29 mouse cellular contexts compared by ENCODE assay signal in genomic region chr6:42381221-42381620, GRCm38 (mm10). TPM values are rescaled to one million over a fixed set of nuclear protein-coding genes. Genes with fewer than 3 reads are reported as not detected.
A peak's percentile ranks its signal among the peaks of the same experiment; 100 is the strongest.
DNase-seq lines count a peak whose midpoint lies in the region; ATAC-seq and TF ChIP-seq lines count a peak whose summit lies in the region.
"Had no signal": no experiment of that assay in that cellular context is flagged by ENCODE, and none has a peak within 500 bp of the region (broad histone marks: within the 10 kb centered on the region; RNA-seq: fewer than 3 reads in every experiment).

No protein-coding gene starts in this region.

- H3K4me1 ChIP-seq in heart, embryonic 11.5 days (ENCODE audit: control insufficient read depth, insufficient read depth, low read length), result peaks cover 10% of the 10 kb centered on the region
- peaks cover 18% of the 10 kb centered on the region for H3K4me1 ChIP-seq in heart, postnatal 0 days (ENCODE audit: control insufficient read depth, insufficient read depth)
- H3K4me1 ChIP-seq in limb, embryonic 12.5 days (replicated peaks), result peaks cover 10% of the 10 kb centered on the region; the same call in 1 of the 2 replicates
- H3K4me1 ChIP-seq: forebrain, embryonic 15.5 days; intestine, embryonic 15.5 days; midbrain, embryonic 13.5 days; neural tube, embryonic 12.5 days had no signal

- DNase-seq in heart, postnatal 10 days, result no peak
- DNase-seq in heart, postnatal 0 days (ENCODE audit: low spot score), result no peak
- DNase-seq in heart, adult 8-10 months (ENCODE audit: low spot score), result no peak
- DNase-seq in frontal cortex, postnatal 25 days (ENCODE audit: low spot score in 2 of 2), result no peak
- DNase-seq: adrenal gland, adult 2 months; cerebellum, adult 11-12 months; gastrocnemius, postnatal 25 days; kidney, adult 8-10 months; kidney, postnatal 10 days; left cerebral cortex, postnatal 4 days; lung, adult 2 months; right cerebral cortex, postnatal 25 days had no signal

- intact Hi-C loops in heart, postnatal 10 days (cut with DNase I), result loop anchor here (2.0 to 5.0 kb wide), 3 partner anchors 32 to 201 kb away; partner anchors contain the start of genes Casp2 and Zyx

- no peak overlapping the region for H3K4me3 ChIP-seq in heart, embryonic 11.5 days (ENCODE audit: low read depth, low read length)
- no peak overlapping the region for H3K4me3 ChIP-seq in heart, postnatal 0 days (ENCODE audit: low read depth, low read length)
- no peak overlapping the region for H3K4me3 ChIP-seq in limb, embryonic 12.5 days (replicated peaks)
- H3K4me3 ChIP-seq in myocyte, result no peak overlapping the region
- H3K4me3 ChIP-seq: embryonic facial prominence, embryonic 13.5 days; forebrain, embryonic 15.5 days; hindbrain, embryonic 10.5 days; intestine, embryonic 15.5 days; liver, embryonic 12.5 days; midbrain, embryonic 13.5 days; neural tube, embryonic 12.5 days had no signal

- TF ChIP-seq POLR2A in myocyte (IDR thresholded peaks at IDR 0.05; ENCODE audit: insufficient read length, low read depth), result no peak

- 62% methylated on average over 2 of the region's 2 CpGs for WGBS in heart, embryonic 11.5 days (ENCODE audit: insufficient replicate concordance)
- WGBS in heart, postnatal 0 days, result 66% methylated on average over 2 of the region's 2 CpGs
- WGBS in limb, embryonic 12.5 days, result 33% methylated on average over 2 of the region's 2 CpGs

- H3ac ChIP-seq in myocyte (ENCODE audit: control insufficient read depth, insufficient read length), result no peak overlapping the region

- 0 out of 2 replicates have a peak overlapping the region, but pooled peaks have one; percentile 10 for H3K9ac ChIP-seq in heart, embryonic 11.5 days (ENCODE audit: low read depth, low read length)
- H3K9ac ChIP-seq in heart, postnatal 0 days (replicated peaks; ENCODE audit: low read depth, low read length), result no peak overlapping the region
- H3K9ac ChIP-seq in limb, embryonic 12.5 days (replicated peaks), result no peak overlapping the region
- H3K9ac ChIP-seq: embryonic facial prominence, embryonic 13.5 days; forebrain, embryonic 15.5 days; intestine, embryonic 15.5 days; liver, embryonic 12.5 days; midbrain, embryonic 13.5 days; neural tube, embryonic 12.5 days had no signal

- no peaks in the 10 kb centered on the region for H3K79me2 ChIP-seq in myocyte (ENCODE audit: control insufficient read depth, insufficient read depth)

- peak overlapping the region; percentile 50; the same call in 1 of the 2 replicates for H3K27ac ChIP-seq in heart, embryonic 11.5 days (ENCODE audit: low read depth, low read length)
- peak overlapping the region; percentile 89 for H3K27ac ChIP-seq in heart, postnatal 0 days (ENCODE audit: low read depth)
- peak overlapping the region; percentile 1; the same call in 1 of the 2 replicates for H3K27ac ChIP-seq in limb, embryonic 12.5 days
- H3K27ac ChIP-seq: embryonic facial prominence, embryonic 13.5 days; forebrain, embryonic 15.5 days; liver, embryonic 12.5 days; midbrain, embryonic 13.5 days; neural tube, embryonic 12.5 days had no signal

- H3K4me2 ChIP-seq in heart, embryonic 11.5 days, result no peak overlapping the region
- no peak overlapping the region for H3K4me2 ChIP-seq in heart, postnatal 0 days (ENCODE audit: low read depth, low read length)
- 0 out of 2 replicates have a peak overlapping the region, but pooled peaks have one; percentile 23 for H3K4me2 ChIP-seq in limb, embryonic 12.5 days
- peak overlapping the region; percentile 59 for H3K4me2 ChIP-seq in myocyte (ENCODE audit: low read depth)
- H3K4me2 ChIP-seq: forebrain, embryonic 15.5 days; liver, embryonic 12.5 days had no signal

- TF ChIP-seq CTCF in heart, postnatal 0 days (IDR thresholded peaks at IDR 0.05; ENCODE audit: low read depth), result no peak

- no peaks in the 10 kb centered on the region for H3K36me3 ChIP-seq in heart, embryonic 11.5 days (ENCODE audit: control insufficient read depth, insufficient read depth, low read length)
- H3K36me3 ChIP-seq in heart, postnatal 0 days (replicated peaks; ENCODE audit: control insufficient read depth, insufficient read depth, low read length), result no peaks in the 10 kb centered on the region
- no peaks in the 10 kb centered on the region for H3K36me3 ChIP-seq in limb, embryonic 12.5 days
- H3K36me3 ChIP-seq in myocyte (ENCODE audit: control insufficient read depth, insufficient read depth), result peaks cover 4% of the 10 kb centered on the region
- H3K36me3 ChIP-seq: embryonic facial prominence, embryonic 13.5 days; forebrain, embryonic 15.5 days; hindbrain, embryonic 10.5 days; intestine, embryonic 15.5 days; liver, embryonic 12.5 days; midbrain, embryonic 13.5 days; neural tube, embryonic 12.5 days had no signal

- no peak for ATAC-seq in heart, embryonic 11.5 days (replicated peaks; ENCODE audit: insufficient number of reproducible peaks, low FRiP score, low TSS enrichment)
- ATAC-seq in heart, postnatal 0 days (ENCODE audit: insufficient read depth, low read depth), result no peak
- ATAC-seq in limb, embryonic 12.5 days (ENCODE audit: insufficient number of reproducible peaks, insufficient read depth, low FRiP score, low TSS enrichment, low read depth), result no peak
- ATAC-seq: hindbrain, embryonic 16.5 days; intestine, embryonic 15.5 days; liver, embryonic 12.5 days; midbrain, embryonic 13.5 days had no signal

- H3K27me3 ChIP-seq in heart, embryonic 11.5 days (ENCODE audit: control insufficient read depth, insufficient read depth, low read length), result no peaks in the 10 kb centered on the region
- H3K27me3 ChIP-seq in heart, postnatal 0 days (ENCODE audit: control insufficient read depth, insufficient read depth, low read length), result no peaks in the 10 kb centered on the region
- no peaks in the 10 kb centered on the region for H3K27me3 ChIP-seq in limb, embryonic 12.5 days
- no peaks in the 10 kb centered on the region for H3K27me3 ChIP-seq in myocyte (ENCODE audit: control insufficient read depth, insufficient read depth, insufficient read length)
- H3K27me3 ChIP-seq: embryonic facial prominence, embryonic 13.5 days; forebrain, embryonic 15.5 days; intestine, embryonic 15.5 days; liver, embryonic 12.5 days; neural tube, embryonic 12.5 days had no signal

- no peaks in the 10 kb centered on the region for H3K9me3 ChIP-seq in heart, embryonic 11.5 days (replicated peaks; ENCODE audit: control insufficient read depth, low read length)
- no peaks in the 10 kb centered on the region for H3K9me3 ChIP-seq in heart, postnatal 0 days (replicated peaks; ENCODE audit: control insufficient read depth, low read length)
- H3K9me3 ChIP-seq in limb, embryonic 12.5 days, result no peaks in the 10 kb centered on the region
- H3K9me3 ChIP-seq: embryonic facial prominence, embryonic 13.5 days; forebrain, embryonic 15.5 days; hindbrain, embryonic 10.5 days; intestine, embryonic 15.5 days; liver, embryonic 12.5 days; midbrain, embryonic 13.5 days; neural tube, embryonic 12.5 days had no signal

- TF ChIP-seq EP300 in heart, postnatal 0 days (IDR thresholded peaks at IDR 0.05; ENCODE audit: low read depth), result no peak

TF ChIP-seq in myocyte, 11 proteins besides CTCF, POLR2A, EP300 and RAD21 (continues in another document):
- TF ChIP-seq MYOD1 (IDR thresholded peaks at IDR 0.05; ENCODE audit: control insufficient read depth in 1 of 3, insufficient read length in 2 of 3, low read depth in 2 of 3) (no peak), E2F4 (IDR thresholded peaks at IDR 0.05; ENCODE audit: insufficient read depth) (no peak)

RNA-seq across cellular contexts. Expression of gene Epha1, which starts 8.2 kb away (rescaled TPM):
- 1.7 and 2.3 TPM in 2 replicates for polyA plus RNA-seq in heart, embryonic 11.5 days (2014; fragmentation: Nextera tagmentation; extraction: Ambion mirVana)
- total RNA-seq in heart, postnatal 10 days (2021), result under 1 TPM; 0.60 to 0.72 TPM
- total RNA-seq in heart, postnatal 0 days (2014; rRNA removed; ENCODE audit: low replicate concordance), result 0.35 TPM in 1 of 2 replicates, not detected in the other
- polyA plus RNA-seq in heart, postnatal 0 days (2015; fragmentation: Nextera tagmentation; extraction: Ambion mirVana), result 0.33 and 0.48 TPM in 2 replicates
- under 1 TPM; 0.19 to 0.37 (median 0.27) TPM for total RNA-seq in heart, adult 8-10 months (2022)
- 7.8 and 9.0 TPM in 2 replicates for polyA plus RNA-seq in limb, embryonic 12.5 days (2016; fragmentation: Nextera tagmentation; extraction: Ambion mirVana)
- 6.3 TPM for polyA plus RNA-seq in myocyte (2012; fragmentation: generic; extraction: Trizol)
- total RNA-seq: megakaryocyte, adult 5-6 weeks; MEL had no signal

RNA-seq across cellular contexts. Expression of gene Tas2r143, which starts 18.8 kb away (rescaled TPM):
- polyA plus RNA-seq in heart, embryonic 11.5 days (2014; fragmentation: Nextera tagmentation; extraction: Ambion mirVana), result not detected in 2 replicates
- not detected for total RNA-seq in heart, postnatal 10 days (2021)
- not detected in 2 replicates for total RNA-seq in heart, postnatal 0 days (2014; rRNA removed; ENCODE audit: low replicate concordance)
- not detected in 2 replicates for polyA plus RNA-seq in heart, postnatal 0 days (2015; fragmentation: Nextera tagmentation; extraction: Ambion mirVana)
- not detected for total RNA-seq in heart, adult 8-10 months (2022)
- polyA plus RNA-seq in limb, embryonic 12.5 days (2016; fragmentation: Nextera tagmentation; extraction: Ambion mirVana), result not detected in 2 replicates
- not detected for polyA plus RNA-seq in myocyte (2012; fragmentation: generic; extraction: Trizol)
- total RNA-seq: gastrocnemius, postnatal 25 days; left cerebral cortex, adult 8-10 months; left cerebral cortex, postnatal 4 days; MEL had no signal
- polyA plus RNA-seq: C2C12; embryonic facial prominence, embryonic 13.5 days; forebrain, embryonic 15.5 days; hindbrain, embryonic 10.5 days; hindbrain, embryonic 16.5 days; intestine, embryonic 15.5 days; liver, embryonic 12.5 days; midbrain, embryonic 13.5 days; neural tube, embryonic 12.5 days had no signal

RNA-seq across cellular contexts. Expression of gene Tas2r135, which starts 24.0 kb away (rescaled TPM):
- polyA plus RNA-seq in heart, embryonic 11.5 days (2014; fragmentation: Nextera tagmentation; extraction: Ambion mirVana), result not detected in 2 replicates
- total RNA-seq in heart, postnatal 10 days (2021), result under 1 TPM; 0.25 to 0.31 TPM
- total RNA-seq in heart, postnatal 0 days (2014; rRNA removed; ENCODE audit: low replicate concordance), result not detected in 2 replicates
- polyA plus RNA-seq in heart, postnatal 0 days (2015; fragmentation: Nextera tagmentation; extraction: Ambion mirVana), result not detected in 2 replicates
- under 1 TPM in 1 of 4 experiments, not detected in 3; 0.25 TPM for total RNA-seq in heart, adult 8-10 months (2022)
- polyA plus RNA-seq in limb, embryonic 12.5 days (2016; fragmentation: Nextera tagmentation; extraction: Ambion mirVana), result not detected in 2 replicates
- not detected for polyA plus RNA-seq in myocyte (2012; fragmentation: generic; extraction: Trizol)
- total RNA-seq: gastrocnemius, postnatal 25 days; left cerebral cortex, adult 8-10 months; MEL had no signal
- polyA plus RNA-seq: adrenal gland, adult 2 months; C2C12; embryonic facial prominence, embryonic 13.5 days; forebrain, embryonic 15.5 days; hindbrain, embryonic 10.5 days; hindbrain, embryonic 16.5 days; intestine, embryonic 15.5 days; liver, embryonic 12.5 days; midbrain, embryonic 13.5 days; neural tube, embryonic 12.5 days had no signal

RNA-seq across cellular contexts. Expression of gene Zyx, which starts 31.8 kb away (rescaled TPM):
- 159 and 177 TPM in 2 replicates for polyA plus RNA-seq in heart, embryonic 11.5 days (2014; fragmentation: Nextera tagmentation; extraction: Ambion mirVana)
- 100 to 1,000 TPM; 104 to 121 TPM for total RNA-seq in heart, postnatal 10 days (2021)
- total RNA-seq in heart, postnatal 0 days (2014; rRNA removed; ENCODE audit: low replicate concordance), result 96.2 and 140 TPM in 2 replicates
- 86.4 and 89.9 TPM in 2 replicates for polyA plus RNA-seq in heart, postnatal 0 days (2015; fragmentation: Nextera tagmentation; extraction: Ambion mirVana)
- total RNA-seq in heart, adult 8-10 months (2022), result 10 to 100 TPM; 39.3 to 47.4 (median 44.6) TPM
- 86.1 and 109 TPM in 2 replicates for polyA plus RNA-seq in limb, embryonic 12.5 days (2016; fragmentation: Nextera tagmentation; extraction: Ambion mirVana)
- 467 TPM for polyA plus RNA-seq in myocyte (2012; fragmentation: generic; extraction: Trizol)

RNA-seq across cellular contexts. Expression of gene Tas2r126, which starts 53.1 kb away (rescaled TPM):
- polyA plus RNA-seq in heart, embryonic 11.5 days (2014; fragmentation: Nextera tagmentation; extraction: Ambion mirVana), result not detected in 2 replicates
- total RNA-seq in heart, postnatal 10 days (2021), result not detected
- not detected in 2 replicates for total RNA-seq in heart, postnatal 0 days (2014; rRNA removed; ENCODE audit: low replicate concordance)
- polyA plus RNA-seq in heart, postnatal 0 days (2015; fragmentation: Nextera tagmentation; extraction: Ambion mirVana), result not detected in 2 replicates
- total RNA-seq in heart, adult 8-10 months (2022), result not detected
- not detected in 2 replicates for polyA plus RNA-seq in limb, embryonic 12.5 days (2016; fragmentation: Nextera tagmentation; extraction: Ambion mirVana)
- not detected for polyA plus RNA-seq in myocyte (2012; fragmentation: generic; extraction: Trizol)
- total RNA-seq: gastrocnemius, postnatal 25 days; layer of hippocampus, postnatal 10 days; left cerebral cortex, adult 8-10 months; left cerebral cortex, postnatal 4 days; MEL had no signal
- polyA plus RNA-seq: adrenal gland, adult 2 months; C2C12; embryonic facial prominence, embryonic 13.5 days; forebrain, embryonic 15.5 days; hindbrain, embryonic 10.5 days; hindbrain, embryonic 16.5 days; intestine, embryonic 15.5 days; liver, embryonic 12.5 days; lung, adult 2 months; midbrain, embryonic 13.5 days; neural tube, embryonic 12.5 days; spleen, adult 2 months had no signal

Comparison
In these comparisons a context has a peak if more than half of its experiments do, and no peak if none do; other contexts are left out.
1. H3K27ac ChIP-seq: peak in every context shown above with its lines; median percentile 89 in heart, postnatal 0 days; 50 in heart, embryonic 11.5 days; 1 in limb, embryonic 12.5 days.
2. H3K4me2 ChIP-seq: peak in limb, embryonic 12.5 days (single experiment) and myocyte (single experiment); none in heart, embryonic 11.5 days (single experiment) and heart, postnatal 0 days (single experiment).